Mouse (Mus musculus): ENCODE results near the gene Sh3gl2. TPM values are rescaled to one million over a fixed set of nuclear protein-coding genes. Genes with fewer than 3 reads are reported as not detected.

Sh3gl2 gene
- polyA plus RNA-seq, 1 experiment from 2014 or later, result 17.5 TPM

- no peak overlapping the region for H3K4me3 ChIP-seq (ENCODE audit: low read depth, low read length)
- no peak overlapping the region for H3K9ac ChIP-seq (ENCODE audit: low read length)
- no peak overlapping the region for H3K27ac ChIP-seq (ENCODE audit: low read depth)
- no peak overlapping the region for H3K4me2 ChIP-seq (ENCODE audit: low read length)
- ATAC-seq (replicated peaks; ENCODE audit: low FRiP score, low TSS enrichment, low read depth), result no peak
- H3K36me3 ChIP-seq (ENCODE audit: control insufficient read depth, insufficient read depth, low read length), result no peaks in the 10 kb centered on the region
- H3K27me3 ChIP-seq (replicated peaks; ENCODE audit: control insufficient read depth, insufficient read depth, low read length), result no peaks in the 10 kb centered on the region
- H3K9me3 ChIP-seq (ENCODE audit: control insufficient read depth, low read length), result no peaks in the 10 kb centered on the region
- H3K4me1 ChIP-seq (replicated peaks; ENCODE audit: control insufficient read depth, insufficient read depth, low read length), result no peaks in the 10 kb centered on the region
- WGBS, result 70% methylated on average over 3 of the region's 3 CpGs
- no peak for DNase-seq (ENCODE audit: low spot score)
These were observed 114.2 kb downstream of the Sh3gl2 start for GRCm38 (mm10) chr4:85319092-85319491.

GRCm38 (mm10) chr4:85325454-85325853, 120.5 kb downstream of the Sh3gl2 start:
- H3K4me1 ChIP-seq (replicated peaks; ENCODE audit: control insufficient read depth, insufficient read depth, low read length), result no peaks in the 10 kb centered on the region
- H3K36me3 ChIP-seq (ENCODE audit: control insufficient read depth, insufficient read depth, low read length), result no peaks in the 10 kb centered on the region
- DNase-seq (ENCODE audit: low spot score) (no peak), ATAC-seq (replicated peaks; ENCODE audit: low FRiP score, low TSS enrichment, low read depth) (no peak)
- no peak overlapping the region for H3K27ac ChIP-seq (ENCODE audit: low read depth)
- H3K9me3 ChIP-seq (ENCODE audit: control insufficient read depth, low read length), result no peaks in the 10 kb centered on the region
- WGBS, result 65% methylated on average over 6 of the region's 6 CpGs
- H3K4me3 ChIP-seq (ENCODE audit: low read depth, low read length), result no peak overlapping the region
- H3K27me3 ChIP-seq (replicated peaks; ENCODE audit: control insufficient read depth, insufficient read depth, low read length), result no peaks in the 10 kb centered on the region
- H3K9ac ChIP-seq (ENCODE audit: low read length), result no peak overlapping the region
- H3K4me2 ChIP-seq (ENCODE audit: low read length), result no peak overlapping the region

DNA sequence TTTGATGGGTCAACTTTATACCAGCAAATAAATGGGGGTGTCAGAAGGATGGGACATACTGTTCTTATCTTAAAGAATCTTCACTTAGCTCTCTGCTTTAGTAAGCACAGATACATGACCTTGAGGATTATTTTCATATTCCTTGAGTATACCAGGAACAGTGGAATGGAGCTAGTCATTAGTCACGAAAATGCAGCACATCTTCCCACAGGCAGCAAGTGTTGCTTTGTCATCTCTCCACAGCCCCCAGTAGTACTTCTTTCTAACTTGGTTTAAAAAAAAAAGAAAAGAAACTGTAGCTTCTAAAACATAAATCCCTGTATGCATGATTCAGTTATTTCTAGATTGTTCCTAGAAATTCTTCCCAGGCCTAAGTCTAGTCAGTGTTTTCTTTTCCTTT, 121.1 kb downstream of the Sh3gl2 start:
- H3K4me1 ChIP-seq (replicated peaks; ENCODE audit: control insufficient read depth, insufficient read depth, low read length), result no peaks in the 10 kb centered on the region
- ATAC-seq (replicated peaks; ENCODE audit: low FRiP score, low TSS enrichment, low read depth) (no peak), DNase-seq (ENCODE audit: low spot score) (no peak)
- H3K4me2 ChIP-seq (ENCODE audit: low read length), result no peak overlapping the region
- no peak overlapping the region for H3K4me3 ChIP-seq (ENCODE audit: low read depth, low read length)
- no peaks in the 10 kb centered on the region for H3K36me3 ChIP-seq (ENCODE audit: control insufficient read depth, insufficient read depth, low read length)
- no peaks in the 10 kb centered on the region for H3K9me3 ChIP-seq (ENCODE audit: control insufficient read depth, low read length)
- 85% methylated on average over 1 of the region's 1 CpGs for WGBS
- no peak overlapping the region for H3K9ac ChIP-seq (ENCODE audit: low read length)
- H3K27me3 ChIP-seq (replicated peaks; ENCODE audit: control insufficient read depth, insufficient read depth, low read length), result no peaks in the 10 kb centered on the region
- no peak overlapping the region for H3K27ac ChIP-seq (ENCODE audit: low read depth)

GRCm38 (mm10) chr4:85334688-85335200, 129.8 kb downstream of the Sh3gl2 start:
- Histone ChIP-seq H3K27ac (ENCODE audit: low read depth) (no peak overlapping the region), H3K9me3 (ENCODE audit: control insufficient read depth, low read length) (no peaks in the 10 kb centered on the region), H3K27me3 (replicated peaks; ENCODE audit: control insufficient read depth, insufficient read depth, low read length) (no peaks in the 10 kb centered on the region), H3K9ac (ENCODE audit: low read length) (no peak overlapping the region), H3K36me3 (ENCODE audit: control insufficient read depth, insufficient read depth, low read length) (no peaks in the 10 kb centered on the region), H3K4me1 (replicated peaks; ENCODE audit: control insufficient read depth, insufficient read depth, low read length) (no peaks in the 10 kb centered on the region), H3K4me3 (ENCODE audit: low read depth, low read length) (no peak overlapping the region), H3K4me2 (ENCODE audit: low read length) (no peak overlapping the region)
- DNase-seq (ENCODE audit: low spot score), result no peak
- WGBS, result 63% methylated on average over 4 of the region's 4 CpGs
- ATAC-seq (replicated peaks; ENCODE audit: low FRiP score, low TSS enrichment, low read depth), result no peak

GRCm38 (mm10) chr4:85336356-85336755, 131.4 kb downstream of the Sh3gl2 start:
- DNase-seq (ENCODE audit: low spot score) (no peak), ATAC-seq (replicated peaks; ENCODE audit: low FRiP score, low TSS enrichment, low read depth) (no peak)
- H3K9me3 ChIP-seq (ENCODE audit: control insufficient read depth, low read length), result no peaks in the 10 kb centered on the region
- no peaks in the 10 kb centered on the region for H3K36me3 ChIP-seq (ENCODE audit: control insufficient read depth, insufficient read depth, low read length)
- no peak overlapping the region for H3K4me2 ChIP-seq (ENCODE audit: low read length)
- H3K4me1 ChIP-seq (replicated peaks; ENCODE audit: control insufficient read depth, insufficient read depth, low read length), result no peaks in the 10 kb centered on the region
- no peak overlapping the region for H3K27ac ChIP-seq (ENCODE audit: low read depth)
- no peak overlapping the region for H3K4me3 ChIP-seq (ENCODE audit: low read depth, low read length)
- H3K27me3 ChIP-seq (replicated peaks; ENCODE audit: control insufficient read depth, insufficient read depth, low read length), result no peaks in the 10 kb centered on the region
- no peak overlapping the region for H3K9ac ChIP-seq (ENCODE audit: low read length)

DNA sequence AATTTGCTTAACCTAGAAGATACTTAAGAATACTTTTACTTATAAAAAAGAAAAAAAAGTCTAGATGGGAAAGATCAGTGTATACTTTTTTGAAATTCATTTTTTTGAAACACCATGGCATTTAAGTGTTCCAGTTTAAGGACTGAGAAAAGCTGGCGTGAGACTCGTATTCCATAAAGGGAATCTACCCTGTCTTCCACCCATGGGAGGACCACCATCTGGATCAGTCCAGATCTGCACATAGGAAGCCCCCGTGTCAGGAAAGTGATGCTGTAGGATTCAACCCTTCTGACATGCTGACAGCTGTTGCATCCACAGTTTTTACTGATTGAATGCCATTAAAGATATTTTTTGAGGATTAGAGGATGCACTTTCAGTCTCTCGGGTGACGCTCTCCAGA, 134.2 kb downstream of the Sh3gl2 start:
- no peak overlapping the region for H3K4me3 ChIP-seq (ENCODE audit: low read depth, low read length)
- WGBS, result 85% methylated on average over 5 of the region's 5 CpGs
- no peak overlapping the region for H3K4me2 ChIP-seq (ENCODE audit: low read length)
- no peaks in the 10 kb centered on the region for H3K36me3 ChIP-seq (ENCODE audit: control insufficient read depth, insufficient read depth, low read length)
- H3K4me1 ChIP-seq (replicated peaks; ENCODE audit: control insufficient read depth, insufficient read depth, low read length), result no peaks in the 10 kb centered on the region
- DNase-seq (ENCODE audit: low spot score) (no peak), ATAC-seq (replicated peaks; ENCODE audit: low FRiP score, low TSS enrichment, low read depth) (no peak)
- no peak overlapping the region for H3K27ac ChIP-seq (ENCODE audit: low read depth)
- no peaks in the 10 kb centered on the region for H3K27me3 ChIP-seq (replicated peaks; ENCODE audit: control insufficient read depth, insufficient read depth, low read length)
- H3K9ac ChIP-seq (ENCODE audit: low read length), result no peak overlapping the region
- no peaks in the 10 kb centered on the region for H3K9me3 ChIP-seq (ENCODE audit: control insufficient read depth, low read length)

GRCm38 (mm10) chr4:85340686-85341085, 135.8 kb downstream of the Sh3gl2 start:
- Histone ChIP-seq H3K27ac (ENCODE audit: low read depth) (no peak overlapping the region), H3K4me2 (ENCODE audit: low read length) (no peak overlapping the region), H3K9ac (ENCODE audit: low read length) (no peak overlapping the region), H3K4me1 (replicated peaks; ENCODE audit: control insufficient read depth, insufficient read depth, low read length) (no peaks in the 10 kb centered on the region), H3K4me3 (ENCODE audit: low read depth, low read length) (no peak overlapping the region), H3K36me3 (ENCODE audit: control insufficient read depth, insufficient read depth, low read length) (no peaks in the 10 kb centered on the region), H3K27me3 (replicated peaks; ENCODE audit: control insufficient read depth, insufficient read depth, low read length) (no peaks in the 10 kb centered on the region), H3K9me3 (ENCODE audit: control insufficient read depth, low read length) (no peaks in the 10 kb centered on the region)
- no peak for DNase-seq (ENCODE audit: low spot score)
- 76% methylated on average over 6 of the region's 6 CpGs for WGBS
- ATAC-seq (replicated peaks; ENCODE audit: low FRiP score, low TSS enrichment, low read depth), result no peak

DNA sequence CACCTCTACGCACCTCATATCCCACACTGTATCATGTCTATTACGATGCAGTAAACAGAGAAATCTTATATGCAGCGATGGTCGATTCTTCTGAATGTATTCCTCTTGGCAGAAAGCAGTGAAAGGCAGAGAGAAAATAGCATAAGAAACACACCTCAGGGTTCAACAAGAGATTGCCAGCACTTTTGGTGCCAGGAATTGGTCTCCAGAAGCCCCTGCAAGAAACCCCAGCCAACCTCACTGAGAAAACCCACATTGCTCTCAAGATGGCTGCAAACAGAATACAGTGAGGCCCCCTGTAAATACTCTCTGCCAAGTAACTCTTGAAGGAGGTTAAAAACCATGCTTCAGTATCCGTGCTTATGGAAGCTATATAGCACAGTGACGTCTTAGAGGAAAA, 141.0 kb downstream of the Sh3gl2 start:
- ATAC-seq (replicated peaks; ENCODE audit: low FRiP score, low TSS enrichment, low read depth) (no peak), DNase-seq (ENCODE audit: low spot score) (no peak)
- Histone ChIP-seq H3K27ac (ENCODE audit: low read depth) (no peak overlapping the region), H3K4me2 (ENCODE audit: low read length) (no peak overlapping the region), H3K9me3 (ENCODE audit: control insufficient read depth, low read length) (no peaks in the 10 kb centered on the region), H3K4me3 (ENCODE audit: low read depth, low read length) (no peak overlapping the region), H3K9ac (ENCODE audit: low read length) (no peak overlapping the region), H3K36me3 (ENCODE audit: control insufficient read depth, insufficient read depth, low read length) (no peaks in the 10 kb centered on the region), H3K27me3 (replicated peaks; ENCODE audit: control insufficient read depth, insufficient read depth, low read length) (no peaks in the 10 kb centered on the region), H3K4me1 (replicated peaks; ENCODE audit: control insufficient read depth, insufficient read depth, low read length) (no peaks in the 10 kb centered on the region)
- 86% methylated on average over 6 of the region's 6 CpGs for whole genome bisulfite sequencing

DNA sequence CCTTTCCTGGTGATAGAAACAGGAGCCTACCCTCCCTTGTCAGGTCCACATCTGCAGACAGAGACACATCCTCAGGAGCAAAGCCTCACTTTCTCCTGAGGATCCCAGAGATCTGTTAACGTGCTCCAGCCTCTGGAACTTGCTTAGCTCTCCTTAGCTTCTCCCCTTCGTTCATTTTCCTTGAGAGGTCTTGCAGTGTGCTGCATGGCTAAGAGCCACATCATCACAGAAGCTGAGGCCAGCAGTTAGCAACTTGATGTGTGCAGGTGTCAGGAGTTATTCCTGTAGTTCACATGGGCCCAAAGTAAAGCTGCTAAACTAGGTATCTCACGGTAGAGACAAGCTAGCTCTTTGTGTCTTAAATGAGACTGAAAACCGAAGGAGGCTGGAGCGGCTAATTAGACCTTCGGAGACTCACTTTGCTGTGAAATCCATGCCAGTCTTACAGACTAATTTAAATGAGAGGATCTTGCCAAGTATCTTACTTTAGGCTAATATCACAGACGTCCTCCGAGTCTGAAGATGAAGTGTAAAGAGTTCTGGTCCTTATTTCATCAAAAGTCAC, 143.2 kb downstream of the Sh3gl2 start:
- Histone ChIP-seq H3K9me3 (ENCODE audit: control insufficient read depth, low read length) (no peaks in the 10 kb centered on the region), H3K27me3 (replicated peaks; ENCODE audit: control insufficient read depth, insufficient read depth, low read length) (no peaks in the 10 kb centered on the region), H3K36me3 (ENCODE audit: control insufficient read depth, insufficient read depth, low read length) (no peaks in the 10 kb centered on the region), H3K4me3 (ENCODE audit: low read depth, low read length) (no peak overlapping the region), H3K4me2 (ENCODE audit: low read length) (no peak overlapping the region), H3K4me1 (replicated peaks; ENCODE audit: control insufficient read depth, insufficient read depth, low read length) (no peaks in the 10 kb centered on the region), H3K9ac (ENCODE audit: low read length) (no peak overlapping the region), H3K27ac (ENCODE audit: low read depth) (no peak overlapping the region)
- no peak for ATAC-seq (replicated peaks; ENCODE audit: low FRiP score, low TSS enrichment, low read depth)
- DNase-seq (ENCODE audit: low spot score), result no peak
- WGBS, result 75% methylated on average over 8 of the region's 8 CpGs

Data from intestine, embryonic 14.5 days (tissue).